Comparison of ENCODE assay signal across 7 mouse cellular contexts in genomic region chr2:155512479-155512878, GRCm38 (mm10). TPM values are rescaled to one million over a fixed set of nuclear protein-coding genes. Genes with fewer than 3 reads are reported as not detected.
DNase-seq lines count a peak whose midpoint lies in the region; ATAC-seq lines count a peak whose summit lies in the region.

No protein-coding gene starts in this region.

- H3K4me2 ChIP-seq in hindbrain, embryonic 16.5 days (ENCODE audit: low read length), result peak overlapping the region; percentile 67

- no peak overlapping the region for H3K27ac ChIP-seq in hindbrain, embryonic 16.5 days (ENCODE audit: low read depth, low read length)

- ATAC-seq in hindbrain, embryonic 16.5 days, result no peak

- no peak overlapping the region for H3K9ac ChIP-seq in hindbrain, embryonic 16.5 days (ENCODE audit: low read depth, low read length)

- WGBS in hindbrain, embryonic 16.5 days, result 52% methylated on average over 4 of the region's 4 CpGs

- H3K4me3 ChIP-seq in hindbrain, embryonic 16.5 days (ENCODE audit: low read length), result no peak overlapping the region

- peak; percentile 52 for DNase-seq in urinary bladder, postnatal 14 days (ENCODE audit: low spot score)
- no peak for DNase-seq in urinary bladder, adult 2 months (ENCODE audit: low spot score)
- peak; percentile 74 for DNase-seq in adrenal gland, adult 2 months
- DNase-seq in embryo, embryonic 9.5 days (ENCODE audit: extremely low spot score), result peak; percentile 48
- DNase-seq in lung, postnatal 4 days, result peak; percentile 51 to 68
- DNase-seq in spleen, adult 18-20 months, result peak; percentile 21 to 66

- peaks cover 3% of the 10 kb centered on the region; the same call in 1 of the 2 replicates for H3K36me3 ChIP-seq in hindbrain, embryonic 16.5 days (ENCODE audit: control insufficient read depth, insufficient read depth, low read length)

- no peaks in the 10 kb centered on the region for H3K27me3 ChIP-seq in hindbrain, embryonic 16.5 days (replicated peaks; ENCODE audit: control insufficient read depth, insufficient read depth, low read length)

- no peaks in the 10 kb centered on the region for H3K9me3 ChIP-seq in hindbrain, embryonic 16.5 days (ENCODE audit: control insufficient read depth, low read length)

- H3K4me1 ChIP-seq in hindbrain, embryonic 16.5 days (ENCODE audit: control insufficient read depth, insufficient read depth, low read depth, low read length), result peaks cover 26% of the 10 kb centered on the region

RNA-seq across cellular contexts. Expression of gene Acss2, which starts 5.3 kb away (rescaled TPM):
- polyA plus RNA-seq in urinary bladder, adult 2 months (2012; rRNA removed), result 22.9 and 27.8 TPM in 2 replicates
- total RNA-seq in adrenal gland, adult 2 months (2021), result 100 to 1,000 TPM in 1 of 2 experiments, 10 to 100 TPM in 1; 48.7 to 109 TPM
- polyA plus RNA-seq in adrenal gland, adult 2 months (2012; rRNA removed), result 94.0 and 98.6 TPM in 2 replicates
- polyA plus RNA-seq in hindbrain, embryonic 16.5 days (2015; fragmentation: Nextera tagmentation; extraction: Ambion mirVana), result 28.4 and 29.3 TPM in 2 replicates

RNA-seq across cellular contexts. Expression of gene Ggt7, which starts 5.6 kb away (rescaled TPM):
- polyA plus RNA-seq in urinary bladder, adult 2 months (2012; rRNA removed), result 8.6 and 11.3 TPM in 2 replicates
- 1 to 10 TPM; 3.4 to 5.8 TPM for total RNA-seq in adrenal gland, adult 2 months (2021)
- polyA plus RNA-seq in adrenal gland, adult 2 months (2012; rRNA removed), result 22.5 and 23.3 TPM in 2 replicates
- 89.4 and 89.9 TPM in 2 replicates for polyA plus RNA-seq in hindbrain, embryonic 16.5 days (2015; fragmentation: Nextera tagmentation; extraction: Ambion mirVana)

RNA-seq across cellular contexts. Expression of gene Ncoa6, which starts 38.8 kb away (rescaled TPM):
- 22.7 and 29.9 TPM in 2 replicates for polyA plus RNA-seq in urinary bladder, adult 2 months (2012; rRNA removed)
- total RNA-seq in adrenal gland, adult 2 months (2021), result 10 to 100 TPM; 33.3 to 44.9 TPM
- 13.8 and 16.5 TPM in 2 replicates for polyA plus RNA-seq in adrenal gland, adult 2 months (2012; rRNA removed)
- polyA plus RNA-seq in hindbrain, embryonic 16.5 days (2015; fragmentation: Nextera tagmentation; extraction: Ambion mirVana), result 15.8 and 19.4 TPM in 2 replicates
